Mouse (Mus musculus) retina, postnatal 1 day (tissue): ENCODE measurements around the gene Cd3e.
"Not testable (repeated sequence)": the region's sequence is repeated elsewhere in the genome, so short reads cannot be mapped to it uniquely, and the experiment has no call there.

ENCODE experiments used
- DNase-seq: peaks from one replicate; pipeline ENCODE4 v3.0.0-alpha.2; 2012

Gene Cd3e

GRCm38 (mm10) chr9:45009180-45010078 lies at the start of gene Cd3e:
TSS of gene Cd3e (minus strand) at chr9:45009627.
- DNase-seq = no peak

- DNase-seq = no peak
Observed at GRCm38 (mm10) chr9:45058304-45058940, 49.0 kb upstream of the Cd3e start.

GRCm38 (mm10) chr9:45055082-45055713 lies 45.8 kb upstream of the Cd3e start, which contains the start of gene Mpzl3:
TSS of gene Mpzl3 (plus strand) at chr9:45055186.
- peak; percentile 97 for DNase-seq

- no peak for DNase-seq
Observed at GRCm38 (mm10) chr9:45050301-45050700, 40.9 kb upstream of the Cd3e start.

GRCm38 (mm10) chr9:45049731-45050130 lies 40.3 kb upstream of the Cd3e start:
- DNase-seq = no peak

- DNase-seq = peak; percentile 56
Observed at GRCm38 (mm10) chr9:45048511-45048910, 39.1 kb upstream of the Cd3e start.

GRCm38 (mm10) chr9:45046973-45047372 lies 37.5 kb upstream of the Cd3e start:
- no peak for DNase-seq

- DNase-seq = no peak
Observed at GRCm38 (mm10) chr9:45042947-45043346, 33.5 kb upstream of the Cd3e start.

- no peak for DNase-seq
Observed at GRCm38 (mm10) chr9:45042056-45042720, 32.8 kb upstream of the Cd3e start.

GRCm38 (mm10) chr9:45041131-45041838 lies 31.9 kb upstream of the Cd3e start:
- peak; percentile 15 for DNase-seq

- no peak for DNase-seq
Observed at GRCm38 (mm10) chr9:45040066-45040845, 30.8 kb upstream of the Cd3e start.

GRCm38 (mm10) chr9:45039499-45039898 lies 30.1 kb upstream of the Cd3e start, which contains the start of gene Mpzl2:
TSS of gene Mpzl2 (plus strand) at chr9:45039799.
- no peak for DNase-seq

GRCm38 (mm10) chr9:45037803-45038202 lies 28.4 kb upstream of the Cd3e start:
- DNase-seq = not testable (repeated sequence)

- no peak for DNase-seq
Observed at GRCm38 (mm10) chr9:45034526-45034925, 25.1 kb upstream of the Cd3e start.

- no peak for DNase-seq
Observed at GRCm38 (mm10) chr9:45032261-45032660, 22.8 kb upstream of the Cd3e start.

- DNase-seq = no peak
Observed at GRCm38 (mm10) chr9:45030341-45030740, 20.9 kb upstream of the Cd3e start.

- no peak for DNase-seq
Observed at GRCm38 (mm10) chr9:45027376-45027775, 17.9 kb upstream of the Cd3e start.

- DNase-seq = no peak
Observed at GRCm38 (mm10) chr9:45024187-45024586, 14.8 kb upstream of the Cd3e start.

- no peak for DNase-seq
Observed at GRCm38 (mm10) chr9:45023638-45024037, 14.2 kb upstream of the Cd3e start.

- peak; percentile 75 for DNase-seq
Observed at GRCm38 (mm10) chr9:45022800-45023199, 13.4 kb upstream of the Cd3e start.

GRCm38 (mm10) chr9:45018031-45018430 lies 8.6 kb upstream of the Cd3e start:
- DNase-seq = no peak
